Mouse (Mus musculus) lung, adult 18-20 months (tissue): ENCODE data around the gene Pdzk1.
A peak's percentile ranks its signal among the peaks of the same experiment; 100 is the strongest.

Experiments
- DNase-seq, 2 experiments: peaks; one replicate each; pipeline ENCODE4 v3.0.0; 2022; ENCODE audit warnings: mixed read lengths in 2 of 2

The Pdzk1 gene

DNA sequence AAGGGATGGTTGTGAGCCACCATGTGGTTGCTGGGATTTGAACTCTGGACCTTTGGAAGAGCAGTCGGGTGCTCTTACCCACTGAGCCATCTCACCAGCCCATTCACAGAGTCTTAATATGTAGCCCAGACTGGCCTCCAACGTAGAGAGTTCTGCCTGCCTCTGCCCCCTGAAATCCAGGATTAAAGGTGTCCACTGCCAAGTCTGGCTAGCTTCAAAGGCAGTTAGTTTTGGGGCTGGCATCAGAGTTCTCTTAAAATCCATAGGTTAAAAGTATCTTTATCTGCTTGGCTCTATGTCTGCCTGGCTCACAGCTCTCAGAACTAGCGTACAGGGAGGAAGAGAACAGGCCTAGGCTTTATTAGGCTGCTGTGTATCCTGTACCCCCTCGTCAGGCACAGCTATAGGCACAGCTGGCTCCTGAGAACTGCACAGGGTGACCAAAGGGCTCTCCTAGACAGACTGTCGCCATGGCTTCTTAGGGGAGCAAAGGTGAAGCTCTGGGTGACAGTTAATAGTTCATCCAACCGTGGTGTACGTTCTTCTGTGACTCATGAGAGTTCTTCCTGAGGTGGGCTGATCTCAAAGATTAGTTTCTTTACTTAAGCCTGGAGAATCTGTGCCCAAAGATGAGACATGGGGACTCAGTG, 10.0 kb downstream of the Pdzk1 start:
- DNase-seq, result no peak

DNA sequence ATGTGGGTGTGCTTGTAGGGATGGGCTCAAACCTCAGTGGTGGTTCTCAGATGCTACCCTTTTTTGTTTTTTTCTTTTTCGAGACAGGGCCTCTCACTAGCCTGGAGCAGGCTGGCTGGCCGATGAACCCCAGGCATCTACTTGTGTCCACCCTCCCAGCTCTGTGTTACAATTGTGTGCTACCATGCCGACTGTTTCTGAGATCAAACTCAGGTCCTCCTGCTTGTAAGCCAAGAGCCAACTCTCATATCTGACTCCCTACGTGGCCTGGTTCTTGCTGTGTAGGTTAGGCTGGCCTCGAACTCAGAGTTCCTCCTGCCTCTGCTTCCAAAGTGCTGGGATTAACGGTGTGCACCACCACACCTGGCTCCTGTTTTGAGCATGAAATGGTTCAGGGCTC, 16.1 kb downstream of the Pdzk1 start:
- DNase-seq, result no peak

DNA sequence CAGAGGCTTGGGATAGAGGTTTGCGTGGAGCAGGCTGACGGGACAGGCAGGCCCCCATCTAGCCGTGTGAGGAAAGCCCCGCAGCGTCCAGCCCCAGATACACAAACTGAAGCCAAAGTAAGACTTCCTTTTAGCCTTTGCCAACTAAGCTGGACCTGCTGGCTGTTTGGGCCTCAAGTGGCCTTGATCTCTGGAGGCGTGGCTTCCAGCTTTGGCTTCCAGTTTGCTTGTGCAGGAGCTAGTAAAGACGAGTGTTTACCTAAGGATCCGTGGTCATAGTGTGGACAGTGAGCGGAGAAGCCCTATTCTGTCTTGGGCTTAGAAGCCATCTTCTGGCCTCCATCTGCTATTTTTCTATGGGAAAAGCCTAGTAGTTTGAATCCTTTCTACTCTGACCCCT, 16.7 kb downstream of the Pdzk1 start:
- DNase-seq, result peak; percentile 24 to 30

DNA sequence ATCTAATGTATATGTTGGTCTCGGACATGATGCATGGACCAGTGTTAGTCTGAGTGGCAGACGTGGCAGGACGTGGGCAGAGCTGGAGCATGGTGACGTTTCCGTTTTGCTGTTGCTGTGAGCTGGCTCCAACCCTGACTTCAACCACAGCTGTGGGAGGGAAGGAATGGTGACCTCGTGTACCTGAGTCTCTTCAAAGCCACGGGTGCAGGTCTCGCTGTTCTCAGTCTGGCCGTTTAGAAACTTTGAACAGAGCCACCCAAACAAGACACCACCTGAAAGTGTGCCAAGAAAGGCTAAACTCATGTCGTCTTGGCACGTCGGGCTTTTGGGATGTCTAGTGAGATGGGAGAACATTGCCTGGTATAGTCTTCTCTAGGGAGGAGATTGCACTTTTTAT, 17.9 kb downstream of the Pdzk1 start:
- DNase-seq, result no peak

DNA sequence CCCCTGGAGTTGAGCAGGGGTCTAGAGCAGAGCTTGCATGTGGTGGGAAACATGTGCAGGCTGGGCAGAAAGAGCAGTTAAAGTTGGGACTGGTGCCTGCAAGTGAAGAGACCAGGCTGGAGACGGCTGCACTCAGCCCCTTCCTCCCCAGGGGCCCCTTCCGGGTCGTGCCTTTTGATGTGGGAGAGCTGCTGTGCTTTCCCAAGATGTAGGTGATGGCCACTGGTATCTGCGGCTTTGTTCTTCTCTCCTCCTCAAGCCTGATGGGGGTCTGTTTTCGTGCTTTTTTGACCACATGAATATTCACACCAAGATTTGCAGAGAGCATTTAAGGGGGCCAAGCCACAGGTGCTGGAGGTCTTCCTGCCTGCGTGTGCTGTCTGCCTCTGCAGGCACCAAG, 18.6 kb downstream of the Pdzk1 start:
- DNase-seq, result no peak

DNA sequence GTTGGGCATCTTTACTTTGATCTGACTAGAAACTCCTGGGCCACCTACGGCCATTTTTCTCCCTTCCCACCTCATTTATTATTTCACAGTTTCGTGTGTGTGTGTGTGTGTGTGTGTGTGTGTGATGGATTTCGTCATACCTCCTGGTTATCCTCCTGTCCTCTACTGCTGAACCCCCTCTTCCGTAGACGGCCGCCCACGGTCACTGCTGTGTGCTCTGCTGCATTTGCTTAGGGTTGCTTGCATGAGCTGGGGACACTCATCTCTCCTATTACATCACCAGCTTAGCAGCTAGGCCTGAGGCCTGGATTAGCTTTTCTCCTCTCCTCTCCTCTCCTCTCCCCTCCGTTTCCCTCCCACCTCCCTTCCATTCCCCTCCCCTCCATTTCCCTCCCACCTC, 19.4 kb downstream of the Pdzk1 start:
- DNase-seq, result no peak

DNA sequence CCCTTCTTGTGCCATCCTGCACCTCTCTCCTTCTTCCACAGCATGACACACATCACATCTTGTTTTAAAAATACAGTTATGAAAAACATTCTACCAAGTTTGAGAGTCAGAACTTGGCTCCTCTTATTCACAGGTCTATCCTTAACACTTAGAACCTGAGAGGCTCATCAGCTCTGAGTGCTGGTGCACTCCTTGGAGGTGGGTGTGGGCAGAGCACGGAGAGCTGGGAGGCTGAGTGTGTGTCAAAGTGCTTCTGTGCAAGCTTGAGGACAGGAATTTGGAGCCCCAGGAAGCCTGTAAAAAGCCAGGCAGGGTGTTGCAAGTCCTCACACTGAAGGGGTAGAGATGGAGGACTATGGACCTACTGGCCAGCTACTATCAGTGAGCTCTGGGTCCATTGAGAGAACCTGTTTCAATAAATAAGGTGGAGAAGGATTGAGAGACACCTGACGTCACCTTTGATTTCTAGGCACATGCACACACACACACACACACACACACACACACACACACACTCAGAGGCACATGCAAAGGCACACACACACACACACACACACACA, 20.2 kb downstream of the Pdzk1 start:
- DNase-seq, result no peak

DNA sequence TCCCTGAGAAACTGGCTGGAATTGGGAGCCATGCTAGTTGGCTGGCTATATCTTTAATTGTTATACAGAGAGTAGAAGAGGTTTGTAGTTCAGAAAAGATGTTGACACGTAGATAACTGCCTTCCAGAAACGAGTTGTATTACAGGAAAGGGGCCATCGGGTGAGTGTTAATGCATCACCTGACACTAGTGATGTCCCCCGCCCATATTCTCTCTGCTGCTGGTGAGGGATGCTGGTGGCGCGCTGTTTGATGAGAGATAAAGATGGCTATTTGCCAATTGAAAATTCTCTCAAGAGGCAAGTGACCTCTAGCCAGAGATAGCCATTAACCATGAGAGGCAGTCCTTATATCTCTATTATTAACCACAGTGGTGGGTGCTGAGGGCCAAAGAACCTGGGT, 23.5 kb downstream of the Pdzk1 start:
- no peak for DNase-seq

DNA sequence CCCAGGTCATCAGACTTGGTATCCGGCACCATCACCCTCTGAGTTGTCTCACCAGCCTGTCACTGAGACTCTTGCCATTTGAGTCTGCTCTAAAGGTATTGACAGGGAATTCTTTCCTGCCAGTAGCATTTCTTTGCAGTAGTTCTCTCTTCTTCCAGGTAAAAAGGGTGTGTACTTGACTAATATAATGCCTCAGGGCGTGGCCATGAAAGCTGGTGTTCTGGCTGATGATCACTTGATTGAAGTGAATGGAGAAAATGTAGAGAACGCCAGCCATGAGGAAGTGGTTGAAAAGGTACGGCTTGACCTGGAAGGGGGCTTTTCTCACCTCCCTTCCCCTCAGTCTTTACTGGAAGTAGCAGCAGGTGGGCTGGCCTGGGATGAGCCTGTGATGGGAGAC, 25.3 kb downstream of the Pdzk1 start:
- DNase-seq, result no peak

DNA sequence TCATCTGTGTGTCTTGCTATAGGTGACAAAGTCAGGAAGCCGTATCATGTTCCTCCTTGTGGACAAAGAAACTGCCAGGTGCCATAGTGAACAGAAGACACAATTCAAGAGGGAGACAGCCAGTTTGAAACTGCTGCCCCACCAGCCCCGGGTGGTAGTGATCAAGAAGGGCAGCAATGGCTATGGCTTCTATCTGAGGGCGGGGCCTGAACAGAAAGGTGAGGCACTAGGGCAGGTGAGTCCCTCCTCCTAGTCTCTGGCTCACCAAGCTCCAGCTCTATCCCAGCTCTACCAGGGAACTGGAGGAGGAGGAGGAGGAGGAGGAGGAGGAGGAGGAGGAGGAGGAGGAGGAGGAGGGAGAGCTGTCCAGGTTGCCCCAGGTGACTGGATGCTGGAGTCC, 26.7 kb downstream of the Pdzk1 start:
- DNase-seq, result no peak

DNA sequence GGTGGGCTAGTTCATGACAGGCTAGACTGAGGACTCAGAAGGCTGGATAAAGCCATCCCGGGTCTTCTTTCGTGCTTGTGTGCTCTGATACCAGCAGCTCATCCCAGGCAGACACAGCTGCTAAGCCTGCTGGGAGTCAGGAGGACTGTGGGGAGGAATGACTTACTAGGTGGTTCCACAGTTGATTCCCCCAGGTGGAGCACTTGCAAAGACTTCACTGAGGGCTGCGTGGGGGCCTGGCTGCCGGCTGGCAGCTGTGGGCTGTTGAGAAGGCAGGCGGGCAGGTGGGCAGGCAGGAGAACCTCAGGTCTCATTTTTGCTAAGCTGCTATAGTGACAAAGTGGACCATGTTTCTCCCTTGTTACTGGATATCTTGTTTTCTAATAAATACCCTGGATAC, 31.4 kb downstream of the Pdzk1 start:
- DNase-seq, result no peak

DNA sequence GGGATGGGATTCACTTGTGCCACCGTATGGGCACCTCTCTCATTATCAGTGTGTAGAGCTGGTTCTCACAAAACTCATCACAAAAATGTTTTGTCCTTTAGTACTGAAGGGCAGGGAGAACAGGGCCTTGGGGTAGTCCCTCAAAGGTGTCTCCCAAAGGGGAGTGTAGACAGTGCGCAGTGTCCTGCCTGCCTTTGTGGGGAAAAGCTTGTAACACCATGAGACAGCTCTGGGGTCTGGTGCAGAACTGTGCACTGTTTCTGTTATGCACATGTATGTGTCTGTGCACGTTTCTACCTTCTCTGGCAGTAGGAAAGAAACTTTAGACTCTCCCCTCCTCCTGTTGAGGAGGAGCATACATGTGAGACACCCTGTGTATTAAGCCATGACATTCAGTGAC, 38.8 kb downstream of the Pdzk1 start:
- DNase-seq, result no peak

DNA sequence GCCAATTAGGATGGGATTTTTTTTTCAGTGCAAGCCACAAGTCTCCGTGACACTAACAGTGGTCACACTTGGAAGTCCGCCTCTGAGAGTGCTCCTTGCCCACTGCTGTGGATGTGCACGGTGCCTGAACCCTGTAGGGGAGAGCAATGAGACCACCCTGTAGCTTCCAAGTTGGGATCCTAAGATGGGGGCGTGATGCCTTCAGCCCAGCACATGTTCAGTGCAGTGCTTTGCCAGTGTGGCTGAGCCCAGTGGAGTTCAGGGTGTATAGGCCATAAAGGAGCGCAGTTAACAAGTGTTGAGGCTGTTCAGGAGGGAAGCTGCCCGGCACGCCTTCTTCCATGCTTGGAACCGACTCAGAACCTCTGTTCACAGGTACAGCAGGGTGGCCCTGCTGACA, 39.5 kb downstream of the Pdzk1 start:
- DNase-seq, result no peak

DNA sequence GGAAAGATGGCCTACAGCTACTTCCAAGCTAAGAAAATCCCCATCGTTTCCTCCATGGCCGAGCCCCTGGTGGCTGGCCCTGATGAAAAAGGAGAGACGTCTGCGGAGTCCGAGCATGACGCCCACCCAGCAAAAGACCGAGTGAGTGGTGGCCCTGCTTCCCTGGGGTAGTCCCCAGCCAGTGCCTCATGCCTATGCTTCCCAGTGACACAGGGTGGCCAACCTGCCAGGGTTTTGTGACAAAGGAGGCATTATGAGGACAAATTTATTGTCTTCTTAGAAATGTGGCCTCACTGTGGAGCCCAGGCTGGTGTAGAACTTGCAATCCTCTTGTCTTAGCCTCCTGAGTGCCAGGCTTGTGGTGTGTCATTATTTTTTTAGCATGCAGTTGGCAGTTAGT, 40.0 kb downstream of the Pdzk1 start:
- DNase-seq, result no peak

DNA sequence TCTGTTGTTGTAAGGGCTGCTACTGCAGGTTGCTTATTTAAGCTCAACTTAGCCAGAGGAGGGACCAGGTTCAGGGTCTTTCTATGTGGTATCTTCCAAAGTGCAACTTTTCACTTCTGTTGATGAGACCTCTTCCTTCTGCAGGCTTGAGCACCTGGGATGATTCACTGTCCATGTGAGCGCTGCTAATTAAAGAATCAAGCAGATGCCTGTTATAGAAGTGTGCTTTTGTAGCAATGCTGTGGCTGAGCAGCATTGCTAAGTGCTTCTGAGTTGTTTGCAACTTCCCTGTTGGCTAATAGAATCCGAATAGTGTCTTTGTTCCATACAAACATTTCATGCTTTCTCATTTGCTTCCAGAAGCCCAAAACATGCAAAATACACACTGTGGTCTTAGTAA, 41.2 kb downstream of the Pdzk1 start:
- DNase-seq, result no peak

DNA sequence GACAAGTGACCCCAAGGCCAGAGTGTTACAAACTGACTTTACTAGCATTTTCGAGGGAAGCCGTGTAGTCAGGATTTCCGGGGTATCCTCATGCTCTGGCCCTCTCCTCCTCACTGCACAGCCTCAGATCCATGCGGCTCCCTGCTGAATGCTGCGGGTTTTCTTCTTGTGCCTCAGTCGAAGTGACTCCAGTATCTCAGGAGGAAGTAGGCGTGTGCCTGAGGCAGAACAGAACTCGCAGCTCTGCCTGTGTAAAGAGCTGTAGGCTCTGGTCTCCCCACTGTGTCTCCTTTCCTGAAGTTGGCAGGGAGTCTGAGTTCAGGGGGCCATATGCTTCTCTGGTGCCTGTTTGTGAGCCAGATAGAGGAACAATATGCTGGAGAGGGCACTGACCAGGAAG, 42.0 kb downstream of the Pdzk1 start:
- DNase-seq, result no peak

DNA sequence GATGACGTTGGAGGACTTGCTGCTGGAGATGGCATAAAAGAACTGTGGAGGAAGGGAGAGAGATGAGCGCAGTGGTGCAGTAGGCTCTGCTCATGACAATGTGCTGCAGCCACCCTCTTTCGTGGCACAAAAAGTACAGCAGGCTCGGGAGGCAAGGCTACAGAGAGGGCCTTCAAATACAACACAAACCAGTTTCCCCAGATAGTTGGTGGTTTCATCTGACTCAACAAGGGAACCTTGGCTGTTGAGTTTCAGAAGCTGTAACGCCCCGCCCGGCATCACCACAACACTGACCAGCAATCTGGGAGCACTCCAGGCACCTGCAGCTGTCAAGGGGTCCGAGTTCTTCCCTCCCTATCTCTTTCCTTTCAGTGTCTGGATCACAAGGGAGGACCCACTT, 43.4 kb downstream of the Pdzk1 start:
- DNase-seq, result no peak

DNA sequence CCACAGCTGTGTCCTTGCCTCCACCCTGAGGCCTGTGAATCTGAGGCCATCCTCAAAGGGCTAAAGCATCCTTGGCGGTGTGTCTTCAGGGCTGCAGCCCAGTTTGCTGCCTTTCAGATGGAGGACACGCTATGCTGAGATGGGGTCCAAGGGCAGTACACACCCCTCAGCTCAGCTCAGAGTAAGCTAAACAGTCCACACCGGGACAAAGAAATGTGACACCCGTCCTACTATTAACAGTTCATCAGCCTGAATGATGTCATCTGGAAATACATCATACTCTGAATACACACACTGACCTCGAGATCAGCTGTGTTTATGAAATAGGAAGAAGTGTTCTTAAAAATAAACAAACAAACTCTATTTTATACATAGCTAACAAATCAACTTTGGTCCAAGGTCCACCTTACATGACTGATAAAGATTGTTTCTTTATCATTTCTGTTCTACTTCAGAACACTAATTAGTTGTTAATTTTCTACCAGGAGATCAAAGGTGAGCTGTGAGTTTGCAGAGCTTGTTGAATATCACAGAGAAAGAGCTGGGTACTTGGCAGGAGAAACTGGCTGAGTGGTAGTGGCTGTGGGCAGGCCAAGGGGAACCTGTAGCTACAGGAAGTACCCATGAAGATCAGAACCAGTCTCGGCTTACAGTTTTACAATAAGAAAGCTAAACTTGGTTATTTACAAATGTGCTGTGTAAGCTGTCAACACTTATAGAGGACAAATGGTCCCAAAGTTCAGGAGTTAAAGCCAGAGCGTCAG, 45.9 kb downstream of the Pdzk1 start:
- DNase-seq, result no peak

DNA sequence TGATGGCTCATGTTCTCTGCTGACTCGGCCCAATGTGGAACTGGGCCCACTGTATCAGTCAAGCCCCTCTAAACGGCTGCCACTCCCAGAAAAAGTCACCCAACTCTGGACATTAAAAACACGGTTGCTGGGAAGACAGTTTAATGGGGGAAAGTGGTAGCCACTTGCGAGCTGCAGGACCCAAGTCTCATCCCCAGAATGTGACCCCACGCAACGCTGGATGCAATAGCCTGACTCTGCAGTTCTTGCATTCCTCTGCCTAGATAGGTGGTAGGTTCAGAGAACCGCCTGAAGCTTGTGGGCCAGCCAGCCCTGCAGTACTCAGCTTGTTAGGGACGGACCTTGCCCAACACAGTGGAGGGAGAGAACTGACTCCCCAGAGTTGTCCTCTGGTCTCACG, 50.5 kb downstream of the Pdzk1 start:
- DNase-seq, result no peak

DNA sequence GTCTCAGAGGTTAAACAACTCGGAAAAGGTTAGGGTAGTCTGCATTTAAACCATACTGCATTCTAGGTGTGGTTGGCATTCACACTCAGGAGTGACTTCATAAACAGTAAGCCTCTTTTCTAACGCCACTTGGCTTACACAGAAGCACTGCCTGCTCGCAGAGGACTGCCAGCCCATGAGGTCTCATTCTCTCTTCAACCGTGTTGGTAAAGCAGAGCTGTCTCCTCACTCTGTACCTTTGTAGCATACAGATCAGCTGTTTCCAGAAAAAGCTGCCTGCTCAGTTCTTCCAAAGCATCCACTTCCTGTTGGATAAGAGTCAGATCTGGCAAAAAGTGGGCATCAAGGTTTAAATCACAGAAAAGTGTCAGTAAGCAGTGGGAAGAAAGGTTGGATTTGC, 51.3 kb downstream of the Pdzk1 start:
- DNase-seq, result no peak

DNA sequence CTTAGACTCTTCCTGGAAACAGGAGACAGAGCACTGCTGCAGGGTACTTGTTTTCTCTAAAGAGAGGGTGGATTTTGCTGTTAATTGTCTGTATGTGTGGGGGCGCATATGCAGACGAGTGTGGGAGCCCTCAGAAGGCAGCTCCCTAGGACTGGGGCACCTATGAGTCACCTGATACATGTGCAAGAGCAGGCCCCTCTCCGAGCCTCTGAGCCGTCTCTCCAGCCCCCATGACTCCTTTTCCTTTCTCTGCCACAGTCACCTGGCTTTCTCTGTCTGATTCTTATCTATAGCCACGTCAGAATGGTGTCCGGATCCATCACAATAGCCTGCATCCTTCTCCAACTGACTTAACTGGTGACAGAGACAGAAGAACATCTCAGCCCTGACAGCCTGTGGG, 52.5 kb downstream of the Pdzk1 start:
- no peak for DNase-seq

DNA sequence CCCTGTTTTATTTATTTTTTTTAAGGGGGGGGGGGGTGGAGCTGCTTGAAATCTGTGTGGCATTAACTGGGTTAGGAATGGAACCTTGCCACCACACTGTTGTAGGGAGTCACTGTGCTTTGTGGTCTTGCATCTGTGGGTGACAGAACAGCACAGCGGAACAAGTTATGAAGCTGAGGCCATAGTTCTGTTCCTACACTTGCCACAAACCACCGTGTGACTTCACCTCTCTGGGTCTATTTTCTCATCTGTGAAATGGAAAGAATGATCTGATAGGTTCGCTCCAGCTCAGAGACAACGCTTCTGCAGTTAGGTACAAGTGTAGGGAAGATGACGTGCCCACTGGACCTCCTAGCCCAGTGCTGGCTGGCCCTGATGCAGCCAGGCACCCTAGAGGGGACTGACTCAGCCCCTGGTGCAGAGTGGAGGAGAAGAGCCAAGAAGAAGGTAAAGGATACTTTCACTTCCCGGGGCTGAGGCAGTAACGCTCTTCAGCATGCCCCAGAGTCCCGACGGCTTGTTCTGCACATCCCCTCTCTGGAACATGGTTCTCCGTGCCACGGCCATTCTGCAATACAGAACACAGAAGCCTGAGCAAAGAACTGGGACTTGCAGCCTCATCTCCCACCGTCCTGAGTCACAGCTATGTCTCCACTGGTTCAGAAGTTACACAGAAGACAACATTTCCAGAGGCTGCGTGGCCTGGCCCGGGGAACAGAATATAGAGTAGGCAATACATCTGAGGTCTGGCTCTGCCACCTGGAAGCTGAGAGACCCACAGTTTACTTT, 53.2 kb downstream of the Pdzk1 start:
- no peak for DNase-seq

DNA sequence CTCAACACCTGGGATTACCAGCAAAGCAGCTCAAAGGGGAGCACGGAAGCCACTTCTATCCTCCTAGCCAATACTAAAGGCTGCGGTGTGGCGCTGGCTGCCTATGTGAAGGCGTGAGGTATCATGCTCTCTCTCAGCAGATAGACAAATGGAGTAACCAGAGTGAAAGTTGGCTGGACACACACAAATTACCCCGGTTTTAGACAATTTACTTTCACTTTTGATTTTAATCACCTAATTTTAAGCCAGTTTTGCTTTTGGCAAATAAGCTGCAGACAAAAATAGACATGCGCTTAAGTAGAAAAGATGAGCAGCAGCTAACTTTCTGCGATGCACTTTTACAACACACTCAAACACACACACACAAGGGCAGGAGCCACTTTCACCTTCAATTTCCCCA, 54.6 kb downstream of the Pdzk1 start:
- DNase-seq, result no peak
